Mouse (Mus musculus): ENCODE results near the gene Srsf11. TPM values are rescaled to one million over a fixed set of nuclear protein-coding genes. Genes with fewer than 3 reads are reported as not detected.
A peak's percentile ranks its signal among the peaks of the same experiment; 100 is the strongest.

Gene Srsf11
- polyA plus RNA-seq (2015; fragmentation: Nextera tagmentation; extraction: Ambion mirVana), result 81.5 and 95.0 TPM in 2 replicates

DNA sequence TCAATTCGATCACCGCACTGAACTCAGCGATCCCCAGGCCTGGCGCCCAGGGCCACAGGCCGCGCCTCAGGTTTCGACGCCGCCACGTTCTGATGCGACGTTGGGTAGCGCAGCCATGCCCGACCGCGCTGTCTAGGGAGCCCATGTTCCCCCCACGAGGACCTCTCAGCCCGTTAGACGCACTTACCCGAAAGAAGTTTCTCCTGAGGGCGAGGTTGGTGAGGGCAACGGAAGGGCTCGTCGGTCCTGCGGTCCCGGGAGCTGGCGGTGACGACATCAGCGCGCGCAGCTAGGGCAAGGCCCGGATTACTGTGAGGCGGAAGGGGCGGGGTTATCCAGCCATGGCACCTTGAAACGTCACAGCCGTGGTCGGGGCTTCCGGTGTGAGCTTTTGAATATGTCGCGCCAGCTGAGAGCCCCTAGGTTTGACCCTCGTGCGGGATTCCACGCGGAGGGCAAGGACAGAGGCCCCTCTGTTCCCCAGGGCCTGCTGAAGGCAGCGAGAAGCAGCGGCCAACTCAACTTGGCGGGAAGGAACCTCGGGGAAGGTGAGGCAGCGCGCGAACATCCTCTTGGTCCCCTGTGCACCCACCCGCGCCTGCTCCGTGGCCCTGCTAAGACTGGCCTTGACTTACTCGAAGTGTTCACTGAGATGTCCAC, at the start of gene Srsf11, which contains the start of gene Lrrc40:
Gene Srsf11, minus strand, starts transcription at position 311 of the 660 bp plus-strand sequence.
Gene Lrrc40, plus strand, starts transcription at position 334 of the 660 bp plus-strand sequence.
- H3K36me3 ChIP-seq (replicated peaks; ENCODE audit: insufficient read depth, low read length), result no peaks in the 10 kb centered on the region
- peak within 1 kb of the TSS; percentile 94 for H3K27ac ChIP-seq (ENCODE audit: low read depth)
- H3K9me3 ChIP-seq (ENCODE audit: low read length), result no peaks in the 10 kb centered on the region
- DNase-seq (peak; percentile 97), ATAC-seq (peak; percentile 93)
- no peaks in the 10 kb centered on the region for H3K27me3 ChIP-seq (ENCODE audit: insufficient read depth, low read length)
- TF ChIP-seq EP300 (IDR thresholded peaks at IDR 0.05; ENCODE audit: low read depth), result no peak; the same call in 1 of the 2 replicates
- no peak for TF ChIP-seq CTCF (IDR thresholded peaks at IDR 0.05; ENCODE audit: low read depth)
- H3K4me2 ChIP-seq (ENCODE audit: low read depth, low read length), result peak within 1 kb of the TSS; percentile 79
- H3K9ac ChIP-seq (replicated peaks), result peak within 1 kb of the TSS; percentile 73
- peaks cover 21% of the 10 kb centered on the region for H3K4me1 ChIP-seq (ENCODE audit: insufficient read depth)
- H3K4me3 ChIP-seq (ENCODE audit: low read depth, low read length), result peak within 1 kb of the TSS; percentile 99
- WGBS (ENCODE audit: insufficient replicate concordance), result under 1% methylated on average over 55 of the region's 55 CpGs

DNA sequence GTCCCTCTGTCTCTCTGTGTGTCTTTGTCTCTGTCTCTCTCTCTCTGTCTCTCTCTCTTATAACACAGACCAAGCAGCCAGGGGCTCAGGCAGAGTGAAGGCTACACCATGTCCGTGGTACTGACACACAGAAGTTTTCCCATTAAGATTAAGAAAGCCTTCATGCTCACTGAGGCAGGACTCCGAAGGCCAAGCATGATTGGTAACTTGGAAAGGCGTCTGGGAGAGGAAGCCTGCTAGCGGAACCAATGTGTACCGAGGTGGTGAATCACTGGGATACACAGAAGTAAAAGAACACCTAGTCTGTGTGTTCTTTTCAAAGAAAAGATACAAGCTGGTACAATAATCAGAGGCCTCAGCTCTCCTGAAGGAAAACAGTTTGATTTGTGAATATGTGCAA, 41.4 kb upstream of the Srsf11 start:
- 69% methylated on average over 5 of the region's 5 CpGs for WGBS (ENCODE audit: insufficient replicate concordance)
- Histone ChIP-seq H3K4me2 (ENCODE audit: low read depth, low read length) (no peak overlapping the region), H3K27ac (ENCODE audit: low read depth) (no peak overlapping the region), H3K4me1 (ENCODE audit: insufficient read depth) (no peaks in the 10 kb centered on the region), H3K9ac (replicated peaks) (no peak overlapping the region), H3K27me3 (ENCODE audit: insufficient read depth, low read length) (no peaks in the 10 kb centered on the region), H3K36me3 (replicated peaks; ENCODE audit: insufficient read depth, low read length) (no peaks in the 10 kb centered on the region), H3K9me3 (ENCODE audit: low read length) (no peaks in the 10 kb centered on the region), H3K4me3 (ENCODE audit: low read depth, low read length) (no peak overlapping the region)
- ATAC-seq, result no peak
- no peak for DNase-seq
- TF ChIP-seq EP300 (IDR thresholded peaks at IDR 0.05; ENCODE audit: low read depth) (no peak), CTCF (IDR thresholded peaks at IDR 0.05; ENCODE audit: low read depth) (no peak)

DNA sequence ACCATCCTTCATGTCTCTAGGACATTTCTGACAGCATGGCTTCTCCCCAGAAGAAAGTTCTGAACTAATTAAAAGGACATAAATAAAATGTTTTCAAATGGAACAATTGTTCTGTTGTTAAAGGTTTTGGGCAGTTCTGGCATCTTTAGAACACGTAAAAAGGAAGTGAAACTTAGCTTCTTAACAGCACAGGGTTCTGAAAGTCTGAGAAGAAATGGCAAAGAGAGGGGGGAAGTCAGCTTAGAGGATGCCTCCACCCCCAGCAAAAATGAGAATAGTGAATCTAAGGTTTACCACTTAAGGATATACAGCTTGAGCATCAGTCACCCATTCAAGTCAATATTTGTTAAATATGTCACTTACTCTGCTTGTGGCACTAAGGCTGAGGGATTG, 40.9 kb upstream of the Srsf11 start:
- Histone ChIP-seq H3K4me2 (ENCODE audit: low read depth, low read length) (no peak overlapping the region), H3K36me3 (replicated peaks; ENCODE audit: insufficient read depth, low read length) (no peaks in the 10 kb centered on the region), H3K27ac (ENCODE audit: low read depth) (no peak overlapping the region), H3K9ac (replicated peaks) (no peak overlapping the region), H3K4me3 (ENCODE audit: low read depth, low read length) (no peak overlapping the region), H3K27me3 (ENCODE audit: insufficient read depth, low read length) (no peaks in the 10 kb centered on the region), H3K4me1 (ENCODE audit: insufficient read depth) (no peaks in the 10 kb centered on the region), H3K9me3 (ENCODE audit: low read length) (no peaks in the 10 kb centered on the region)
- no peak for TF ChIP-seq CTCF (IDR thresholded peaks at IDR 0.05; ENCODE audit: low read depth)
- TF ChIP-seq EP300 (IDR thresholded peaks at IDR 0.05; ENCODE audit: low read depth), result no peak
- WGBS (ENCODE audit: insufficient replicate concordance), result 17% methylated on average over 1 of the region's 1 CpGs
- ATAC-seq, result no peak
- DNase-seq, result no peak

DNA sequence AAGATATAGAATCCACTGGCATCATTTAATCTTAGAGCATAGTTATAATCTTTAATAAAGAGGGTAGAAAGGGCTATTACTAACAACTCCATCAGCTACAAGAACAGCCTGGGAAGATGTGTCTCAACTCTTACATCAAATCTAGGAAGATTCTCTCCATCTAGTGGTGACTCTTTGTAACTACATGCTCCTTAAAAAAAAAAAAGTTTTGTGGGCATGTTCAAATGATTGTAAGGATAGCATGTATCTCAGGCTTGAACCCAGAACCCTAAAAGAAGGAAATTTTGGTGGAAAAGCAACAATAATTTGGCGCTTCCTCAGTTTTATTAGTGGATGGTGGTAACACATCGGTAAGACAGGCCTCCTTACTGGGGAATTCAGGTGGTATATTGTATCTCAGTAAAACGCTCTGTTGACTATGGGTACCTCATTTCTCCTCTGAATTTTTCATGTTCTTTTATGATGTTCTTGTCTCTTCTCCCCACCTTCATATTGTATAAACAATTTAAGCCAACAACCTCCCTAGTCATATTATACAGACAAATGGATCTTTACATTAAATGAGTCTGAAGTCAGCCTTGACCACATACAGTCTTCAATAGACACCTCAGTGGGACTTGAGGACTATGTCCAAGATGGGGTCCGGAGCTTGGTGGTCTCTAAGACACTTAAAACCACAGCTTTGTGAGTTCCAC, 40.4 kb upstream of the Srsf11 start:
- Histone ChIP-seq H3K9me3 (ENCODE audit: low read length) (no peaks in the 10 kb centered on the region), H3K4me1 (ENCODE audit: insufficient read depth) (no peaks in the 10 kb centered on the region), H3K4me2 (ENCODE audit: low read depth, low read length) (no peak overlapping the region), H3K9ac (replicated peaks) (no peak overlapping the region), H3K4me3 (ENCODE audit: low read depth, low read length) (no peak overlapping the region), H3K27ac (ENCODE audit: low read depth) (no peak overlapping the region), H3K27me3 (ENCODE audit: insufficient read depth, low read length) (no peaks in the 10 kb centered on the region), H3K36me3 (replicated peaks; ENCODE audit: insufficient read depth, low read length) (no peaks in the 10 kb centered on the region)
- WGBS (ENCODE audit: insufficient replicate concordance), result 38% methylated on average over 4 of the region's 4 CpGs
- peak; percentile 19; the same call in 1 of the 2 replicates for ATAC-seq
- TF ChIP-seq EP300 (IDR thresholded peaks at IDR 0.05; ENCODE audit: low read depth) (no peak), CTCF (IDR thresholded peaks at IDR 0.05; ENCODE audit: low read depth) (peak; percentile 70)
- DNase-seq, result no peak

DNA sequence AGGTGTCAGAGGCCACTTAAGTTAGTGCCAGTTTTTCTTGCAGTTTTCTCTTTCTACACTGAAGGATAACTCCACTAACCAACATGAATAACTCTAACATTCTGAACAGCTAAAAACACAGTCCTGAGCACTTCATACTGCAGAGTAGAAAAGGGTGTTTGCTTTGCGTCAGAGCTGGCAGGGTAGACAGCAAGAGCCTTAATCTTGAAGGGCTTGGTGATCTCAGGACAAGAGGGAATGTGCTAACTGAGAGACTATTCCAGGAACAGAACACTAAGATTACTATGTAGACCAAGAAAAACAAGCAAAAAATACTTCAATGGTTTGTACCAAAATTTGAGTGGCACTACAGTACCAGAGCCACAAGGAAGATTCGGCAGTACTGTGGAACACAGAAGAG, 38.6 kb upstream of the Srsf11 start:
- no peaks in the 10 kb centered on the region for H3K9me3 ChIP-seq (ENCODE audit: low read length)
- H3K27ac ChIP-seq (ENCODE audit: low read depth), result no peak overlapping the region
- no peaks in the 10 kb centered on the region for H3K4me1 ChIP-seq (ENCODE audit: insufficient read depth)
- no peaks in the 10 kb centered on the region for H3K36me3 ChIP-seq (replicated peaks; ENCODE audit: insufficient read depth, low read length)
- H3K9ac ChIP-seq (replicated peaks), result no peak overlapping the region
- DNase-seq (no peak), ATAC-seq (no peak)
- no peak overlapping the region for H3K4me2 ChIP-seq (ENCODE audit: low read depth, low read length)
- no peaks in the 10 kb centered on the region for H3K27me3 ChIP-seq (ENCODE audit: insufficient read depth, low read length)
- WGBS (ENCODE audit: insufficient replicate concordance), result 87% methylated on average over 2 of the region's 2 CpGs
- TF ChIP-seq CTCF (IDR thresholded peaks at IDR 0.05; ENCODE audit: low read depth), result no peak
- no peak for TF ChIP-seq EP300 (IDR thresholded peaks at IDR 0.05; ENCODE audit: low read depth)
- no peak overlapping the region for H3K4me3 ChIP-seq (ENCODE audit: low read depth, low read length)

DNA sequence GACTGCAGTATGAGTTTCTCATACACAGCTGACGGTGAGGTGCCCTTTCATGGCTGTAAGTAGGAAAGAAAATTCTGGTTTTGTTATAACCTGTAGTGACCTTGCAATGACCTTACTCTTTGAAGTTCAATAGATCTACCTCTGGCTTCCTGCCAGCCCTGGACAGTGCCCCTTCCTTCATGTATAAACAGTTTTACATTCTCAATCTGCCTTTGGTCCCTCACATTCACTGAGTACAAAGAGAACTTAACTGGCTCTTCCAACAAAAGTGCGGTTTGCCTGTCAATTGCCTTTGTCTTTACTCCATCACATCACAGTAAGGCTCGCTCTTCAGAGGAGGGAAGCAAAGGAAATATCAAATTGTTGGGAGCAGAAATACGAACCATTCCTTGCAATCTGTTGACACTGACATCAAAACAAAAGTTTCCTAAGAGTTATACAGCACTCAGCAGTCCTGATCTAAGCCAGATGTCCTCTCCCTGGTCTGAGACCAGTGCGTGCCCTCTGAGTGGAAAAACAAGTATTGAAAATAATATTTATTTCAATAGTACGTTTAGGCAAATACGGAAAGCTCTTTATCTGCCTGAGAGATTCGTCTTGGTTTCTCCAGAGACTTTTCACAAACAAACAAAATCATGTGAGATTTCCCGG, 32.3 kb upstream of the Srsf11 start:
- H3K4me2 ChIP-seq (ENCODE audit: low read depth, low read length), result no peak overlapping the region
- no peaks in the 10 kb centered on the region for H3K27me3 ChIP-seq (ENCODE audit: insufficient read depth, low read length)
- H3K4me3 ChIP-seq (ENCODE audit: low read depth, low read length), result no peak overlapping the region
- no peak overlapping the region for H3K9ac ChIP-seq (replicated peaks)
- no peaks in the 10 kb centered on the region for H3K9me3 ChIP-seq (ENCODE audit: low read length)
- DNase-seq, result peak; percentile 24
- peak; percentile 35; the same call in 1 of the 2 replicates for ATAC-seq
- peaks cover 9% of the 10 kb centered on the region; the same call in 1 of the 2 replicates for H3K36me3 ChIP-seq (replicated peaks; ENCODE audit: insufficient read depth, low read length)
- no peak overlapping the region for H3K27ac ChIP-seq (ENCODE audit: low read depth)
- H3K4me1 ChIP-seq (ENCODE audit: insufficient read depth), result no peaks in the 10 kb centered on the region
- TF ChIP-seq CTCF (IDR thresholded peaks at IDR 0.05; ENCODE audit: low read depth), result no peak
- TF ChIP-seq EP300 (IDR thresholded peaks at IDR 0.05; ENCODE audit: low read depth), result no peak
- 60% methylated on average over 9 of the region's 9 CpGs for WGBS (ENCODE audit: insufficient replicate concordance)
